Mouse (Mus musculus) MEL (cell line): ENCODE measurements around the gene Oasl1. TPM values are rescaled to one million over a fixed set of nuclear protein-coding genes. Genes with fewer than 3 reads are reported as not detected.

Source experiments
- DNase-seq: peaks from one replicate; pipeline ENCODE4 v3.0.0; 2011; ENCODE audit warnings: low read depth, low spot score
- H3K27ac ChIP-seq: 2 replicates; pipeline ENCODE4 v1.5.1; 2012; ENCODE audit warnings: low read depth, mild to moderate bottlenecking, control low read depth, low read length, moderate library complexity; ENCODE audit not compliant: control insufficient read depth
- H3K27me3 ChIP-seq, 2 experiments: fragments of 150-350 bp in 1 of 2; sonication (generic) in 1 of 2; 2 replicates each; pipeline ENCODE4 v1.6.1; 2012; ENCODE audit warnings: low read length in 2 of 2, mild to moderate bottlenecking in 2 of 2, improper control_type of control experiment in 1 of 2, moderate library complexity in 1 of 2; ENCODE audit not compliant: insufficient read depth in 2 of 2, control insufficient read depth in 1 of 2
- H3K36me3 ChIP-seq, 2 experiments: 2 replicates each; pipeline ENCODE4 v1.6.1; 2012 to 2014; ENCODE audit warnings: low read length in 2 of 2, improper control_type of control experiment in 1 of 2, inconsistent platforms in 1 of 2, mild to moderate bottlenecking in 1 of 2; ENCODE audit not compliant: insufficient read depth in 2 of 2, control insufficient read depth in 1 of 2
- H3K4me1 ChIP-seq, 2 experiments: fragments of 150-350 bp in 1 of 2; sonication (generic) in 1 of 2; 2 replicates each; pipeline ENCODE4 v1.6.1; 2012; ENCODE audit warnings: low read length in 2 of 2, improper control_type of control experiment in 1 of 2, mild to moderate bottlenecking in 1 of 2; ENCODE audit not compliant: insufficient read depth in 2 of 2, control insufficient read depth in 1 of 2
- H3K4me3 ChIP-seq, 2 experiments: fragments of 150-350 bp in 1 of 2; sonication (generic) in 1 of 2; 2 replicates each; pipeline ENCODE4 v1.5.1; 2012; ENCODE audit warnings: low read depth in 2 of 2, low read length in 2 of 2, mild to moderate bottlenecking in 2 of 2, moderate library complexity in 2 of 2, control low read depth in 1 of 2, improper control_type of control experiment in 1 of 2; ENCODE audit not compliant: control insufficient read depth in 1 of 2, insufficient read depth in 1 of 2
- H3K79me2 ChIP-seq: 2 replicates; pipeline ENCODE4 v1.6.1; 2012; ENCODE audit warnings: mild to moderate bottlenecking, low read length, moderate library complexity; ENCODE audit not compliant: control insufficient read depth, poor library complexity, insufficient read depth
- H3K9ac ChIP-seq: 2 replicates; pipeline ENCODE4 v1.6.1; 2012; ENCODE audit warnings: low read depth, mild to moderate bottlenecking, control low read depth, low read length, moderate library complexity; ENCODE audit not compliant: control insufficient read depth, poor library complexity, severe bottlenecking
- H3K9me3 ChIP-seq: fragments of 150-350 bp; sonication (generic); replicated peaks from 2 replicates; pipeline ENCODE4 v1.6.1; 2012; ENCODE audit warnings: mild to moderate bottlenecking, low read length, improper control_type of control experiment, moderate library complexity; ENCODE audit not compliant: insufficient read depth
- BHLHE40 ChIP-seq: IDR thresholded peaks from 2 replicates; pipeline ENCODE4 v1.6.1; 2012; ENCODE audit warnings: low read depth, mild to moderate bottlenecking, inconsistent platforms, low read length, improper control_type of control experiment, borderline replicate concordance
- CHD1 ChIP-seq: IDR thresholded peaks from 2 replicates; pipeline ENCODE4 v1.6.1; 2012; ENCODE audit warnings: low read depth, mild to moderate bottlenecking, inconsistent platforms, low read length, improper control_type of control experiment
- CHD2 ChIP-seq: IDR thresholded peaks from 2 replicates; pipeline ENCODE4 v1.6.1; 2011; ENCODE audit warnings: low read length, improper control_type of control experiment
- EP300 ChIP-seq, 2 experiments: IDR thresholded peaks; 2 replicates each; pipeline ENCODE4 v1.6.1; 2011; ENCODE audit warnings: improper control_type of control experiment in 2 of 2, low read length in 2 of 2, low read depth in 1 of 2, mild to moderate bottlenecking in 1 of 2
- GATA1 ChIP-seq: IDR thresholded peaks from 2 replicates; pipeline ENCODE4 v1.6.1; 2011; ENCODE audit warnings: low read depth, low read length, improper control_type of control experiment
- JUND ChIP-seq: IDR thresholded peaks from 2 replicates; pipeline ENCODE4 v1.6.1; 2011; ENCODE audit warnings: low read depth, mild to moderate bottlenecking, improper control_type of control experiment, low read length
- KAT2A ChIP-seq: conservative IDR thresholded peaks from 2 replicates; pipeline ENCODE4 v1.6.1; 2012; ENCODE audit warnings: low read depth, low read length, improper control_type of control experiment, inconsistent platforms
- MAFK ChIP-seq: IDR thresholded peaks from 2 replicates; pipeline ENCODE4 v1.6.1; 2011; ENCODE audit warnings: low read depth, mild to moderate bottlenecking, low read length, improper control_type of control experiment, borderline replicate concordance
- MEF2A ChIP-seq: IDR thresholded peaks from 2 replicates; pipeline ENCODE4 v1.6.1; 2014; ENCODE audit warnings: low read depth, mild to moderate bottlenecking, inconsistent platforms, low read length, improper control_type of control experiment; ENCODE audit not compliant: poor library complexity, insufficient replicate concordance, severe bottlenecking; ENCODE audit errors: extremely low read depth
- MXI1 ChIP-seq: IDR thresholded peaks from 2 replicates; pipeline ENCODE4 v1.6.1; 2011; ENCODE audit warnings: mild to moderate bottlenecking, low read depth, low read length, improper control_type of control experiment
- MYC ChIP-seq: IDR thresholded peaks from 2 replicates; pipeline ENCODE4 v1.6.1; 2011; ENCODE audit warnings: low read depth, mild to moderate bottlenecking, low read length, improper control_type of control experiment, moderate library complexity
- NRF1 ChIP-seq: IDR thresholded peaks from 2 replicates; pipeline ENCODE4 v1.6.1; 2014; ENCODE audit warnings: low read depth, mild to moderate bottlenecking, inconsistent platforms, low read length, improper control_type of control experiment, moderate library complexity; ENCODE audit not compliant: poor library complexity, insufficient read depth, severe bottlenecking
- POLR2A ChIP-seq, 2 experiments: IDR thresholded peaks; 2 replicates each; pipeline ENCODE4 v1.6.1; 2011 to 2012; ENCODE audit warnings: low read length in 2 of 2, mild to moderate bottlenecking in 2 of 2, control low read depth in 1 of 2, improper control_type of control experiment in 1 of 2, low read depth in 1 of 2, moderate library complexity in 1 of 2; ENCODE audit not compliant: control insufficient read depth in 1 of 2, insufficient read depth in 1 of 2, poor library complexity in 1 of 2
- POLR2AphosphoS5 ChIP-seq: IDR thresholded peaks from 2 replicates; pipeline ENCODE4 v1.6.1; 2012; ENCODE audit warnings: low read depth, borderline replicate concordance, mild to moderate bottlenecking, inconsistent platforms, low read length, moderate library complexity, mixed read lengths
- RAD21 ChIP-seq: IDR thresholded peaks from 2 replicates; pipeline ENCODE4 v1.6.1; 2011; ENCODE audit warnings: mild to moderate bottlenecking, low read depth, low read length, improper control_type of control experiment
- RCOR1 ChIP-seq: IDR thresholded peaks from 2 replicates; pipeline ENCODE4 v1.6.1; 2012; ENCODE audit warnings: low read depth, mild to moderate bottlenecking, inconsistent platforms, low read length, improper control_type of control experiment
- SMC3 ChIP-seq: IDR thresholded peaks from 2 replicates; pipeline ENCODE4 v1.6.1; 2011; ENCODE audit warnings: low read depth, low read length, improper control_type of control experiment
- TCF12 ChIP-seq: IDR thresholded peaks from 2 replicates; pipeline ENCODE4 v1.6.1; 2014; ENCODE audit warnings: low read depth, mild to moderate bottlenecking, inconsistent platforms, low read length, improper control_type of control experiment, moderate library complexity
- USF2 ChIP-seq, 2 experiments: IDR thresholded peaks; 2 replicates each; pipeline ENCODE4 v1.6.1; 2011 to 2012; ENCODE audit warnings: improper control_type of control experiment in 2 of 2, low read length in 2 of 2, borderline replicate concordance in 1 of 2, inconsistent platforms in 1 of 2, low read depth in 1 of 2, mild to moderate bottlenecking in 1 of 2; ENCODE audit not compliant: insufficient read depth in 1 of 2
- ZC3H11A ChIP-seq: IDR thresholded peaks from 2 replicates; pipeline ENCODE4 v1.6.1; 2012; ENCODE audit warnings: low read depth, mild to moderate bottlenecking, inconsistent platforms, low read length, improper control_type of control experiment
- ZMIZ1 ChIP-seq: IDR thresholded peaks from 2 replicates; pipeline ENCODE4 v1.6.1; 2012; ENCODE audit warnings: low read depth, mild to moderate bottlenecking, inconsistent platforms, low read length, improper control_type of control experiment, moderate library complexity
- ZNF384 ChIP-seq: IDR thresholded peaks from 2 replicates; pipeline ENCODE4 v1.6.1; 2012; ENCODE audit warnings: low read depth, mild to moderate bottlenecking, inconsistent platforms, low read length, improper control_type of control experiment
- polyA plus RNA-seq, 2 experiments: library from polyadenylated mRNA; stranded (reverse) in 1 of 2; unstranded in 1 of 2; fragments of >175 nt in 1 of 2; fragments of >200 nt in 1 of 2; gene quantifications; 2 replicates each; pipeline versions ENCODE4 v1.2.1 to v1.2.4; 2012; ENCODE audit warnings: low replicate concordance in 2 of 2, low read depth in 1 of 2; ENCODE audit not compliant: insufficient read length in 2 of 2, insufficient read depth in 1 of 2, missing spikeins in 1 of 2
- total RNA-seq: library from RNA; depleted of rRNA; stranded (reverse); fragments of 300-350 nt; gene quantifications from 2 replicates; pipeline ENCODE4 v1.2.3, GENCODE M21; 2012

Gene Oasl1
- total and polyA plus RNA-seq, 3 experiments = 8.2 to 33.3 TPM; not detected in 1

DNA sequence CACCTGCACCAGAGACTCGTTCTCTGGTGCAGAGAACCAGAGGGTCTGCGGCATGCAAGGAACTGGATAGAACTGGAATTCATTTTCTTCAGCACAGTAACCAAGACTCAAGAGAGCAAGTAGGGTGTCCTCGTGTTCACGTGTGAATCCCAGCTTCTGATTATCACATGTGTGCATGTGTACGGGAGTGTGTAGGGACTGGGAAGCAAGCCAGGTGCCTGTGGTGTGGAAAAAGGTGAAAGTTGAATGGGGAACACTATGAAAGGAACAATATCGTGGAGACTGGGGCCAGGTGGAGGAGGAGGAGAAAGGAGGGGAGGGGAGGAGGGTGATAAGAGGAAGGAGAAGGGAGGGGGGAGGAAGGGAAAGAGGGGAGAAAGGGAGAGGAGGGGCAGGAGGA is 36.2 kb upstream of the Oasl1 start:
- Histone ChIP-seq H3K4me3 (no peak overlapping the region), H3K4me1 (peaks cover 0 to 7% of the 10 kb centered on the region in 2 experiments; a peak in 2 of 4 replicates), H3K79me2 (no peaks in the 10 kb centered on the region), H3K9me3 (no peaks in the 10 kb centered on the region), H3K27me3 (no peaks in the 10 kb centered on the region), H3K27ac (no peak overlapping the region)
- TF ChIP-seq ZMIZ1 (no peak), RAD21 (no peak), NRF1 (no peak), MYC (no peak), EP300 (IDR thresholded peaks at IDR 0.05; ENCODE audit: low read depth in 1 of 2, low read length in 2 of 2) (no peak), BHLHE40 (peak; percentile 16; the same call in 1 of the 2 replicates), TCF12 (no peak), ZNF384 (no peak)
- TF ChIP-seq, all 39 proteins: peak for 1
- DNase-seq = peak; percentile 24
- Histone ChIP-seq H3K9ac (no peak overlapping the region), H3K36me3 (no peaks in the 10 kb centered on the region)

DNA sequence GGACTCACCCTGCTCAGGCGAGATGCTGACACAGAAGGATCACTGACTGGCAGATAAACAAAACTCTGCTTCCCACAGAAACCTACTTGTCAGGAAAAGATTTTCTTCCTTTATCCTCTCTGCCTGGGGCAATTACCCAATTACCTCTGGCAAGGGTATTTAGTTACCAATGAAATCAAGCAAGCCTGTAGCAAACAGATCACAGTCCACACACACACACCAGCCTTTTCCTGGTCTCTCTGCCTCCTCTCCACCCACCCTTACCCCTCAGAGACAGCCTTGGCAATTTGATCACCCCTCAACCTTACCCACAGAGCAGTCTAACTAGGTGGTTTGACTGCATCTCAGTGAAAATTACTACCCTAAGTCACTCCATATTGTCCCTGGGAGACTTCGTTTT is 34.0 kb upstream of the Oasl1 start:
- no peak for DNase-seq
- H3K9me3 ChIP-seq = no peaks in the 10 kb centered on the region
- H3K27ac ChIP-seq = no peak overlapping the region
- H3K4me1 ChIP-seq = peaks cover 0 to 7% of the 10 kb centered on the region in 2 experiments; a peak in 2 of 4 replicates
- TF ChIP-seq MAFK (no peak), CHD2 (no peak), CHD1 (no peak), MYC (no peak), POLR2A (IDR thresholded peaks at IDR 0.05; ENCODE audit: control insufficient read depth in 1 of 2, insufficient read depth in 1 of 2, low read depth in 1 of 2, low read length in 2 of 2, poor library complexity in 1 of 2) (no peak), SMC3 (no peak), MXI1 (no peak), ZC3H11A (no peak), TCF12 (no peak), KAT2A (no peak), JUND (no peak), GATA1 (no peak), USF2 (IDR thresholded peaks at IDR 0.05; ENCODE audit: borderline replicate concordance in 1 of 2, insufficient read depth in 1 of 2, low read depth in 1 of 2, low read length in 2 of 2) (no peak), POLR2AphosphoS5 (no peak), MEF2A (no peak), RCOR1 (no peak), BHLHE40 (no peak)
- H3K36me3 ChIP-seq = no peaks in the 10 kb centered on the region
- no peak overlapping the region for H3K9ac ChIP-seq
- H3K79me2 ChIP-seq = no peaks in the 10 kb centered on the region
- no peak overlapping the region for H3K4me3 ChIP-seq
- H3K27me3 ChIP-seq = no peaks in the 10 kb centered on the region
